Mouse (Mus musculus) bone marrow, adult 2 months (tissue): ENCODE data around the gene Fbxw11.
"Not testable (repeated sequence)": the region's sequence is repeated elsewhere in the genome, so short reads cannot be mapped to it uniquely, and the experiment has no call there.

Source experiments
- CTCF ChIP-seq: fragments of 200-500 bp; IDR thresholded peaks from 2 replicates; pipeline ENCODE4 v1.5.1; 2011; ENCODE audit warnings: low read length, control low read depth; ENCODE audit not compliant: control insufficient read depth, insufficient read depth
- POLR2A ChIP-seq: fragments of 200-500 bp; IDR thresholded peaks from 2 replicates; pipeline ENCODE4 v1.6.1; 2011; ENCODE audit warnings: low read depth, mild to moderate bottlenecking, control low read depth, low read length, borderline replicate concordance; ENCODE audit not compliant: control insufficient read depth

- not testable (repeated sequence) for TF ChIP-seq CTCF, POLR2A
Measured at GRCm38 (mm10) chr11:32717711-32718110, 75.2 kb downstream of the Fbxw11 start.
